Mouse (Mus musculus) urinary bladder, postnatal 14 days (tissue): ENCODE results near the gene Chst4.

Experiments
- DNase-seq: peaks from one replicate; pipeline ENCODE4 v3.0.0; 2021; ENCODE audit warnings: low spot score

The Chst4 gene

DNA sequence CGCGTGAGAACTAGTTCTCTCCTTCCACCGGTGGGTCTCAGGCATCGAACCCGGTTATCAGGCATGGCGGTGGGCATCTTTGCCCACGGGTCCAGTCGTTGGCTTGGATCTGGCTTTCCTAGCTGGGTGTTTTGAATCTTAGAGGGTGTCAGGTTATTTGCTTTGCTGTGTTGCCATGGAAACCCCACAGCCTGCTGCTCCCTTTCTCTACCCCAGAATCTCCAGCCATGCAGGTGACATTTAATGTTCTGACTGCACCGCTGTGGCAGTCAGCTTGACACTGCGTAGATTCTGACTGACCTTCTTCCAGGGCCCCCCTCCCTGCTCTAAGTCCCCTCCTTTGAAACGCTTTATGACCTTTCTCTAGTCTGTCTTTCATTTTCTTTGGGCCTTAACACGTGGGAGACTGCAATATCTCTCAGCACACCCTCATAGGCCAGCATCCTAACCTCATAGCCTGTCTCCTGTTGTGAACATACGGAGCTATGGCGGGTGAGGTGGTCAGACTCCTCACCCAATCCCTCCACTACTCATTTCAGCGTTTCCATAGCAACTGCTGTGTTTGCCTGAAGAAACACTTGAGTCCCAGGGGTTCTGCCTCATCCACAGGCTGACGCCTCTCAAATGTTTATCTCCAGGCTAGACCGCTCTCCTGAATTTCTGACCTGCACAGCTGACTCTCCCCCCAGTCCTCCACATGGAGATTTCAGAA lies 33.1 kb downstream of the Chst4 start:
- DNase-seq, result no peak

DNA sequence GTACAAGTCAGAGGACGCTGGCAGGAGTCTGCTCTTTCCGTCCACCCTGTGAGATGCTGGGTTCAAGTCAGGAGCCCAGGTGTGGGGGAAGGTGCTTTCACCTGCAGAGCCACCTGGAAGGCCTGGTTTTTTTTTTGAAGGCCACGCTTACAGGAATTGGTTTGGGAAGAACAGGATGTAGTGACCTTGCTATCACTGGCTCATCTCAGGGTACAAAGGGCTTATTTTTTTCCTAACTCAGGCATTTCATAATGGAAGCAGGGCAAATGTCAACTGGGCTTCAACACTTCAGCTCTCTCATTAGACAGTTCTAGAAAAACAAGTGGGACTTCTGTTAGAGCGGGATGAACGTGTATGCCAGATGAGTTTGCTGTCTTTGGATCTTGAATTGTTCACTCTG lies 35.2 kb downstream of the Chst4 start:
- no peak for DNase-seq

DNA sequence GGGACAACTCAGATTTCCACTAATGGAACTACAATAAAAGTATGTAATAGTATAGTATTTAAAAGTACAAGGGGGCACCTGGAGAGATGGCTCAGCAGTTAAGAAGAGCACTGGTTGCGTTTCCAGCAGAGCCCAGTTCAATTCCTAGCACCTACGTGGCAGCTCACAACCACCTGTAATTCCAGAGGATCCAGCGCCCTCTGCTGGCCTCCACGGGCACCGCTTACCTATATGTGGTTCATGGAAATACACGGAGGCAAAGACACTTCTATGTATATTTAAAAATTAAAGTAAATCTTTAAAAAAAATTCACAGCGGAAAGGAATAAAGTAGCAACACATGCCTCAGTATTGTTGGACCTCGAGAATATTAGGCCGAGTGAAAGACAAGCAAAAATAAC lies 36.6 kb downstream of the Chst4 start:
- DNase-seq, result peak; percentile 22

DNA sequence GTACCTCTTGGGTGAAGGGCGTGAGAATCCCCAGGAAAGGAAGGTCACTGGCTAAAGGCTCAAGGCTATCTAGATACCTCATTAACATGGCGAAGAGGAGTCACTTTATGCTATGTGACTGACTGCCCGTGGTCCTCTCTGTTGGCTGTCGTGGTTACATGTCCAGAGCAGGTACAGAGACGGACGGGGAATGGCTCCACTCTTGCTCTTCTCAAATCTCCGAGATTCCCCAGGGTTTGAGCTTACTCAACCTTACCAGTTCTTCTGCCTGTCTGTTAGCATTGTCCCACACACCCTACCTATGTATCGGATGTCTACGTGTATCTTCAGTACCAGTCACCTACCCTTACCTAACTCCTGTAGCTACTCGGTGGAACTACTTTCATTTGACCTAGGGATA lies 39.6 kb downstream of the Chst4 start:
- DNase-seq, result no peak

DNA sequence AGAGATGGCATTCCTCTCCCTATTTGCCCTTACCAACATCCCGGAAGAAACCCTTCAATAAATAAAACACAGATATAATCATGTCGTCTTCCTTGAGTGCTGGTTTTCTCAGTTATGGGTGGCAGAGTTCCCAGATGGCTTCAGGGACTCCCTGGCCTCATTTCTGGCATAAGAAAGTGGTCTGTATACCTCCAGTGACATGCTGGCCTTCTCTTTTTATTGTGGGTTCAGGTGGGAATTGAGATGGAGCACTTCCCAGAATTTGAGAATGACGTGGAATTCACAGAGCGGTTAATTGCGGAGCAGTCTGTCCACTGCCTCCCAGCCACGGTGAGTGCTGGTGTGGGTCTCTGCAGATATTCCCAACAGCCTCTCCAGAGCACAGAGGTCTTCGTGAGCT lies 41.5 kb downstream of the Chst4 start:
- no peak for DNase-seq

DNA sequence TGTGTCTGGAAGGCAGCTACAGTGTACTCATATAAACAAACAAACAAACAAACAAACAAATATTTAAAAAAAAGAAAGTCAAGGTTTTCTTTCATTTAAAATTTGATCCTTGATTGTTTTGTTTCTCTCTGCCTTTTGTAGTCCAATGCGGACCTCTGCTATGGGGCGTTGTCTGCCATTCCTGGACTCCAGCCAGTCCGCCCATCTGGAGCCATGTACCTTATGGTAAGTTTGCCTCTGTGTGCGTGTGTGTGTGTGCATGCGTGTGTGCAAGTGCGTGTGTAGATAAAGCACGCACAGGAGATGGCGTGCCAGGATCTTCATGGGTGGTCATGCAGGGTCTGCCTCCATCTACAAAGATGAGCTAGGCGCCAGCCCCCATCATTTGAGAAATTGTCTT lies 42.2 kb downstream of the Chst4 start:
- DNase-seq, result no peak

DNA sequence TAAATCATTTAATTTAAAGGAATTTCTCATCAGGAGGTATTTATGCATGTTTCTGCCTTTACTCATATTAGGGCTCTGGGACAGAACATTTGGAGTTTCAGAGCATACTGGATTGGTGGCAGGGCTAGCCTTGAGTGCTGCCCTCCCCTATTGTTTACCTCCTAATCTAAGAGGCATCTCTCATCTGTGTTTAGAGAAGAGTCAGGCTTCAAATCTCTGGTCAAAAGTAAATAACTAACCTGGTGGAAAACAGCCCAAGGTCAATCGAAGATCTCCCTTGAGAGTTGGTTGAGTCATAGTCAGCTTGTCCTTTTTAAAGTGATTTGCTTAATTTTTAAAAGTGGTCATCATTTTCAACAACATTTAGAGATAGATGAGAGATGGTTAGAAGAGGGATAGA lies 46.6 kb downstream of the Chst4 start:
- no peak for DNase-seq

DNA sequence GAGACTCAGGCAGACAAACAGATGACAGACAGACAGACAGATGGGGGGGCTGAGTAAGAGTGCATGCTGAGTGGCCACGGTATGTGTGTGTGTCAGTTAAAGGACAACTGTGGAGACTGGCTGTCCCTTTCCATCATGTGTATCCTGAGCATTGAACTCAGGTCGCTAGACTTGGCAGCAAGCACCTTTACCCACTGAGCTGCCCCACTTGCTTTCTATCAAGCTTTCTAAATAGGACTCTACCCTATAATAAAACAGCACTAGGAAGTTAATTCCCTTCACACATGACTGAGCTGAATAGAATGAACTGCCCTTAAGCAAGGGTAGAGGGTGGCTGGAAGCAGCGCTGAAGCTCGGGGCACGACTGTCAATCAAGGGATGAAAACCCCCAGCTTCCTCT lies 47.4 kb downstream of the Chst4 start:
- DNase-seq, result no peak

DNA sequence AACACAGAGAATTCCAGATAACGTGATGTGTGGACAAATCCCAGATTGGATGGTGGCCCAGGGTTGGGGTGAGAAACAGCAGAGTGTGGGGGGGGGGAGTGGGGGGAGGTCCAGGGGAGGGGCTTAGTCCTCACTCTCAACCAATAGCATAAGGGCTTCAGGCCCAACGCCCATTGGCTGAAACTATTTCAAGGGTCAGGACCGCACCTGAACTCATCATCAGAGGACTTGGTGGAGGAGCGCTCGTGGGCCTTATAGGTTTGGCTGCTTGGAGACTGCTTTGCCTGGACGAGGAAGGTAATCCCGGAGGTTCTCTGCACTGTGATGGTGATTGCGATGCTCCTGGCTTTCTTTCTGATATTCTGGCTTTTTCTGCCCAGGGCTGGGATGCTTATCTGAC lies 49.3 kb downstream of the Chst4 start, which contains the start of gene Tat:
Tat (plus strand) TSS at position 214 of the 400 bp plus-strand sequence.
- no peak for DNase-seq

DNA sequence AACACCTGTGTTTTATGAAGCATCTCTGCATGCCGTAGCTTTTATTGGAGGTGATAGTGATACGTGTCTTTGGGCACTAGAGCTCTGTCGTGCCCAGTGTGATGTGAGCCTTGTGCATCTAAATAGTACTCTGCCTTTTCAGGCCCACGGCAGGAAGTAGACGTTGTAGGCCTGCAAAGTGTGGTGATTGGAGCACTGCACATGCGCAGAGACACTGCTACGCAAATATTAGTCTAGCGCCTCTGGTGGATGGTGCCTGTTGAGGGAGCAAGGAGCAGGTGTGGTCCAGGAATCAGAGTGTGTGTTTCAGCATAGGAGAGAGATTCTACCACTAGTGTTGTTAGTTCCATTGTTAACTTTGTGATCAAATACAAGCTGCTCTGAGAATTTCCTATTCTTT lies 50.4 kb downstream of the Chst4 start:
- no peak for DNase-seq

DNA sequence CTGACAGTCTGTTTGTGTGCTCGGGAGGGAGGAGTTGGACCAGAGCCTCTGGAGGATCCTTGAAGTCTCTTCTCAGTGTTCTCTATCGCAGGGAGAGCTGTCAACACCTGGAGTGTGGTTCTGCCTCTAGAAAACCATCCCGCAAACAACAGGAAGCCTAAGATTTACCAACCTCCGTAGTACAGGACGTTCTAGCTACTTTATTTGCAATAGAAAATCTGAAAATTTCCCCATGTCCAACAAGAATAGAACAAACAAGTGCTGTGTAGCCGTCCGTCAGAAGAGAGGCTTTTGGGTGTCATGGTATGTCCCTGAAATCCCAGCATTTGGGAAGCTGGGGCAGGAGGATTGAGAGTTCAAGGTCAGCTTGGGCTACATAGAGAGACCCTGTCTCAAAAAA lies 51.8 kb downstream of the Chst4 start:
- no peak for DNase-seq

DNA sequence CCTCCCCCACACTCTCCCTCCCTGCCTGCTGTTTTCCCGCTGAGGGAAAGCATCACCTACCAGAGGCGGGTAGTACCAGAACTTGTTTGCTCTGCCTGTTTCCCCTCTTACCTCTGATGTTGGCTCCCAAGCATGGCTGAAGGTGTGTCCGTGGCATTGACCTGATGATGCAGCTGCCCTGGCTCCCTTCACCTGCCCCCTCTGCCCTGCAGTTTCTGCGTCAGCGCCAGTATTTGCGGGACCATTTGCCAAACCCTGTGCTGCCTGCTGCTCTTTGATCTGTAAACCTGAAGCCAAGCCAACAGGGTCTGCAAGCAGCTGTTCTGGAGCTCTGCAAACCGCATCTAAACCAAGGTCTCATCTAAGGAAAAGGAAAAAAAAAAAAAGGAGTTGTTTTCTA lies 53.2 kb downstream of the Chst4 start:
- DNase-seq, result no peak

DNA sequence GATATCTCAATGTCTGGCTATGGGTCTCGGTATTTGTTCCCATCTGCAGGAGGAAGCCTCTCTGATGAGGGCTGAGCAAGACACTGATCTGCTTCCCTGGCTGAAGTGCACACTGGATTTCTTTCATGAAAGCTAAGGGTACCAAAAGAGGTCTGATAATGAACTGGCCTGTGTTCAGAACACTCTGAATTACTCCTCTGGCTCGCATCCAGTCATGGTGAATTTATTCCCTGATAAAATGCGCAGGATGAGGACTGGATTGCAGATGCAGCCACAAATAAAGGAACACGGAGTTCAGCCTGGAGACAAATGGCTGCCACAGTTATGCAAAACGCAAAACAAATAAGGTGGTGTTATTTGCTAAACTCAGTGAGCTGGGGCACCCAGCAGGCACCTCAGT lies 55.6 kb downstream of the Chst4 start:
- DNase-seq, result peak; percentile 29

DNA sequence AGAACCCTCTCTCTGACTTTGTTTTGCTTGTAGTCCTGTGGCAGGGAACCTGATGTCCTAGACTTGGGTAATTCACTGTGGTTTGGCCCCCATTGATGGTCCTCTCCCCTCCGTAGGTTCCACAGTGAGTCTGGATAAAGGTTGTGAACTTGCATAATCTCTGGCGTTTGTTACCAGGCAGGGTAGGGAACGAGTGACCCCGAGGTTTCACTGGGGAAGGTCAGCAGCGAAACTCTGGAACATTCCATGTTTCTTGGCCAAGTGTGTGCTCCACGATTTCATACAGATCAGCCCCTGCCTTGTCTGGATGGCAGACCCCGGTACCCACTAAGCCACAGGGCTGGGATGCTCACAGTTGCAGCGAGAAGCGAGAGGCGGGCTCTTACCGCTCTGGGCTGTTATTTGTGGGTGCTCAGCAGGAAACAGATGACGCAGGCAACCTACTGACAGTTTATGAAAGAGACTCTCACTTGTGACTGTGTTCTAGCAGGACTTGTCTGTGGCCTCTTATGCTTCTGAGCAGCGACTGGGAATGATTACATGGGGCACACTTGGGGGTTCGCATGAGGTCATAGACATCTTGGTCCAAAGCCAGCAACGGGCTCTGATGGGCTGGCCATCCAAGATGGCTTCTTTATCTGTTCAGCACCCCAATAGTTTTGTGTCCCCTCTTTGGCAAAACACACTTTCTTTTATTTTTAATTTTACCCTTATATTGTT lies 57.0 kb downstream of the Chst4 start:
- DNase-seq, result no peak

DNA sequence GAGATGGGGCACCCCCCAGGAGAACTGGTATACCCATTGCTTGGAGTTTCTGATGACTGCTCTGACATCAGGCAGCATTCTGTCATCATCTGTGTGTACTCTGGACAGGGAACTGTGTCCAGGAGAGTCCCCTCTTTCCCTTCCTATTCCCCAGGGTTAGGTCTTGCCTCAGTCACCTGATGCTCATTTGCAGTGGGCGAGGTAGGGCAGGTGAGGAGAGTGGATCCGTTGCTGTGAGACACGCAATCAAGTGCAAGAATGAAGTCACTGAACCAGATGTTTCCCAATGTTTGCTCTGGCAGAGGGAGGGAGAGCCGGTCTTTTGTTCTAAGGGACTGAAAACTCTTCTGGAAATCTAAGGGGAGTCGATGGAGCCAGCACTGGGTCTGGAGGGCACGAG lies 60.2 kb downstream of the Chst4 start:
- DNase-seq, result no peak
